In genomic region chr9:55136576-55136975, GRCm38 (mm10) we compare ENCODE assay signal across 14 mouse cellular contexts. TPM values are rescaled to one million over a fixed set of nuclear protein-coding genes. Genes with fewer than 3 reads are reported as not detected.
DNase-seq lines count a peak whose midpoint lies in the region; ATAC-seq lines count a peak whose summit lies in the region.
"Had no signal": no experiment of that assay in that cellular context is flagged by ENCODE, and none has a peak within 500 bp of the region (broad histone marks: within the 10 kb centered on the region; RNA-seq: fewer than 3 reads in every experiment).

No protein-coding gene starts in this region.

- peak; percentile 92 for DNase-seq in heart, adult 11 months
- no peak for DNase-seq in heart, postnatal 25 days (ENCODE audit: low spot score)
- DNase-seq in urinary bladder, postnatal 14 days (ENCODE audit: low spot score), result peak; percentile 42
- DNase-seq in urinary bladder, adult 2 months (ENCODE audit: low spot score), result no peak
- DNase-seq in heart, postnatal 10 days, result peak; percentile 23 to 32
- DNase-seq in thymus, postnatal 25 days, result no peak
- no peak for DNase-seq in thymus, postnatal 4 days
- DNase-seq: cerebellum, adult 11-12 months had no signal

- H3K27me3 ChIP-seq in midbrain, embryonic 16.5 days (ENCODE audit: control insufficient read depth, insufficient read depth, low read depth, low read length), result no peaks in the 10 kb centered on the region
- H3K27me3 ChIP-seq: liver, embryonic 15.5 days; midbrain, embryonic 15.5 days had no signal

- no peak overlapping the region for H3K27ac ChIP-seq in midbrain, embryonic 16.5 days (ENCODE audit: low read length)
- H3K27ac ChIP-seq: hindbrain, embryonic 10.5 days; kidney, postnatal 0 days; liver, embryonic 15.5 days; midbrain, embryonic 15.5 days had no signal

- no peaks in the 10 kb centered on the region for H3K36me3 ChIP-seq in midbrain, embryonic 16.5 days (ENCODE audit: control insufficient read depth, insufficient read depth, low read length)
- H3K36me3 ChIP-seq: hindbrain, embryonic 10.5 days; liver, embryonic 15.5 days; midbrain, embryonic 15.5 days had no signal

- no peaks in the 10 kb centered on the region for H3K4me1 ChIP-seq in midbrain, embryonic 16.5 days (ENCODE audit: control insufficient read depth, insufficient read depth, low read length)
- H3K4me1 ChIP-seq: liver, embryonic 15.5 days; midbrain, embryonic 15.5 days had no signal

- no peak overlapping the region for H3K4me3 ChIP-seq in midbrain, embryonic 16.5 days (ENCODE audit: low read depth, low read length)
- H3K4me3 ChIP-seq: hindbrain, embryonic 10.5 days; liver, embryonic 15.5 days; midbrain, embryonic 15.5 days had no signal

- ATAC-seq in midbrain, embryonic 16.5 days, result no peak
- ATAC-seq: CD4-positive, CD25-positive, alpha-beta regulatory T cell, adult 4 months; midbrain, embryonic 15.5 days had no signal

- no peaks in the 10 kb centered on the region for H3K9me3 ChIP-seq in midbrain, embryonic 16.5 days (replicated peaks; ENCODE audit: control insufficient read depth, low read length, poor library complexity, severe bottlenecking)
- H3K9me3 ChIP-seq: hindbrain, embryonic 10.5 days; liver, embryonic 15.5 days; midbrain, embryonic 15.5 days had no signal

- WGBS in midbrain, embryonic 16.5 days, result 45% methylated on average over 5 of the region's 5 CpGs

- H3K9ac ChIP-seq in midbrain, embryonic 16.5 days (ENCODE audit: low read depth, low read length), result no peak overlapping the region
- H3K9ac ChIP-seq: liver, embryonic 15.5 days; midbrain, embryonic 15.5 days had no signal

- intact Hi-C loops in heart, postnatal 25 days (cut with DNase I), result loop anchor here (5.0 kb wide), 1 partner anchor 256 kb away; no protein-coding TSS in a partner anchor
- intact Hi-C loops in heart, postnatal 10 days (cut with DNase I), result no loop called here

- no peak overlapping the region for H3K4me2 ChIP-seq in midbrain, embryonic 16.5 days (ENCODE audit: low read length)
- H3K4me2 ChIP-seq: liver, embryonic 15.5 days; midbrain, embryonic 15.5 days had no signal

RNA-seq across cellular contexts. Expression of gene Ube2q2, which starts 12.1 kb away (rescaled TPM):
- 10 to 100 TPM; 24.5 to 27.6 TPM for total RNA-seq in heart, postnatal 25 days (2021)
- 27.5 and 28.2 TPM in 2 replicates for polyA plus RNA-seq in urinary bladder, adult 2 months (2012; rRNA removed)
- total RNA-seq in heart, postnatal 10 days (2021), result 10 to 100 TPM; 29.5 to 30.9 TPM
- polyA plus RNA-seq in midbrain, embryonic 16.5 days (2015; fragmentation: Nextera tagmentation; extraction: Ambion mirVana), result 38.1 and 38.7 TPM in 2 replicates

Comparison
In these comparisons a context has a peak if more than half of its experiments do, and no peak if none do; other contexts are left out.
1. DNase-seq: peak in heart, adult 11 months (single experiment), urinary bladder, postnatal 14 days (single experiment) and heart, postnatal 10 days (2 of 2); none in heart, postnatal 25 days (single experiment), urinary bladder, adult 2 months (single experiment), thymus, postnatal 25 days (single experiment) and thymus, postnatal 4 days (single experiment).